Mouse (Mus musculus): Measurements from ENCODE around the gene Slc9a5. TPM values are rescaled to one million over a fixed set of nuclear protein-coding genes. Genes with fewer than 3 reads are reported as not detected.

Gene Slc9a5
- total RNA-seq (2023) = 1 to 10 TPM in 1 of 2 experiments, under 1 TPM in 1; 0.83 to 1.5 TPM

DNA sequence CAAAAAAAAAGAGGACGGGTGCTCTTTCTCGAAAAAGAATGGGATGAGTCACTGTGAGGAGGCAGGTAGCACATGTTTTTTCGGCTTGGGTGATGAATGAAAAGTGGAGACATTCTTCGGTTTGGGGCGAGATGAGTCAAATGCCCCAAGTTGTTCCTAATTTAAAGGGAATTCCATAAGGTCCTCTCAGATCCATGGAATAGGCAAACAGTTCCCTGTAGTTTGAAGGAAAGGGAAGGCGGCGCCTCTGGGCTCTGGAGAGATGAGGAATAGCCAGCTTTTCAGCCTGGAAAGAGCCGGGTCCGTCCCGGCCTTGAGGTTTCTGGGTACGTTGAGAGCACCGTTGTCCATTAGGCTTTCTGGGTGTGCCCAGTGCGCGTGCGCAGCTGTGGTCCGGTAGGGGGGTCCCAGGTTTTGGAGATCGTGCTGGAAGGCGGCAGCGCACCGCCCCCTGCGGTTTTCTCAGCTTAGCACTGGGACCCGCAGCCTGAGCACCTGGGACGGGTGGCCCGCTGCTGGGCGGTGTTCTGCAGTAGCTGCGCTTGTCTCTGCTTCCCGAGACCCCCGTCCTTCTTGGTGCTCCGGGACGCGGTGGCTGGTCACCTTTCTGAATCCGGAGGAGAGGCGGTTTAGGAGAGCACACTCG lies at the start of gene Slc9a5:
Gene Slc9a5 (plus strand): TSS at position 394 of the 646 bp plus-strand sequence.

DNA sequence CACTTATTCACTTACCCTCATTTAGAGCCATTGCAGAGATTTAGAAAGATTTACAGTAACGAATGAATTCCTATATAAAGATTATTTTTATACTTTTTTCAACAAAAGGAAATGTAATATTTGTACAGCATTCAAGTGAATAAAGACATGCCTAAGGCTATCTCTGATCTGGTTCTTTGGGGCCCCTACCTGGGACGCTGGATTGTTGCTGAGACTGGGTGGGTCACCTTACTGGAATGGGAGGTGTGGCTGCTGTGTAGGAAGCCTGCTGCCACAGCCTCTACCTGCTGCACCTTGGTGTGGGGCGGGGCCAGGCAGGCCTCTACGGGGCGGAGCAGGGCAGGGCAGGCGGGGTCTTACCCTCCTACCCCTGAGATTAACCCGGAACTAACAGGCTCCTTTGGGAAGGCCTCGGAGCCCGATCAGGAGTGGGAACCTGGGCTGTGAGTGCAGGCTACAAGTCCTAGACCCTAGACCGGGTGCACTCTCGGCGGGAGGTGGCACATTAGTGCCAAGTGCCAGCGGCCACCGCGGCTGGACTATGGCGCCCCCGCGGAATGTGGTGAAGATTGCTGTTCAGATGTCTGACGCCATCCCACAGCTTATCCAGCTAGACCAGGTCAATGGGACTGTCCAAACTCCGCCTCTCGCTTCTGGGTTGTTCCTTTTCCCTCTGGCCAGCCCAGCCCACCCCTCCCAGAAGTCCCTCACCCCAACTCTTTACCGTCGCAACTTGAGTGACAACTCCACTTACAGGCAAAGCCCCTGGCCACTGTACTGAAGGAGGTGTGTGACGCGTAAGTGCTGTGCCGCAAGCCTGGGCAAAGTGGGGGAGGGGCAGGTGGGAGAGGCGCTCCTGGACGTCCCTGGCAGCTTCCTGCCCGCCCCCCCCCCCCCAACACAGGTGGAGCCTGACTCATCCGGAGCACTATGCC lies 43.2 kb upstream of the Slc9a5 start, which contains the start of gene Elmo3:
Gene Elmo3 (plus strand): TSS at position 391 of the 935 bp plus-strand sequence.

DNA sequence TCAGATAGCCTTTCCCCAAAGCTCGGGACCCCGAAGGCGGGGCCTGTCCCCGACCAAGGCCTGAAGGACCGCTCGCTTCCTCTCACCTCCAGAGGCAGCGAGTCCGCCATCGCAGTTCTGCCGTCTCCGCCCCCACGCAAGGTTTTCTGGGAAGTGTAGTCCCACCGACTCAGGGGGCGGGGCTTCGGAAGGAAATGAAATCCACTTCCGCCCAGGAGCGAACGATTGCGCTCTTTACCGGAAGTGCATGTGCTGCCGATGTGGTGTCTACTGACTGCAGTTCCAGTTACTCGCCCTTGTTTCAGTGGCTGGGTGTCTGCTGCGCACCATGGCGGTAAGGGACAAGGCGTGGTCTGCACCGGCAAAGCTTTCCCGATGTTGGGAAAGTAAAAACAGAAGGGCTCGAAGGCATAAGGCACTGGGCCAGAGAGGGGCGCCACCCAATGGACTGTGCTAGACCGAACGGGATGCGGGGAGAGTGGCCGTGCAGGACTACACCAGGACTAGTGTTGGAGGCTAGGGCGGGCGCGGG lies 22.4 kb upstream of the Slc9a5 start, which contains the start of the genes Lrrc29 and Tmem208:
Gene Lrrc29 (minus strand): TSS at position 138 of the 532 bp plus-strand sequence.
Gene Tmem208 (plus strand): TSS at position 214 of the 532 bp plus-strand sequence.

DNA sequence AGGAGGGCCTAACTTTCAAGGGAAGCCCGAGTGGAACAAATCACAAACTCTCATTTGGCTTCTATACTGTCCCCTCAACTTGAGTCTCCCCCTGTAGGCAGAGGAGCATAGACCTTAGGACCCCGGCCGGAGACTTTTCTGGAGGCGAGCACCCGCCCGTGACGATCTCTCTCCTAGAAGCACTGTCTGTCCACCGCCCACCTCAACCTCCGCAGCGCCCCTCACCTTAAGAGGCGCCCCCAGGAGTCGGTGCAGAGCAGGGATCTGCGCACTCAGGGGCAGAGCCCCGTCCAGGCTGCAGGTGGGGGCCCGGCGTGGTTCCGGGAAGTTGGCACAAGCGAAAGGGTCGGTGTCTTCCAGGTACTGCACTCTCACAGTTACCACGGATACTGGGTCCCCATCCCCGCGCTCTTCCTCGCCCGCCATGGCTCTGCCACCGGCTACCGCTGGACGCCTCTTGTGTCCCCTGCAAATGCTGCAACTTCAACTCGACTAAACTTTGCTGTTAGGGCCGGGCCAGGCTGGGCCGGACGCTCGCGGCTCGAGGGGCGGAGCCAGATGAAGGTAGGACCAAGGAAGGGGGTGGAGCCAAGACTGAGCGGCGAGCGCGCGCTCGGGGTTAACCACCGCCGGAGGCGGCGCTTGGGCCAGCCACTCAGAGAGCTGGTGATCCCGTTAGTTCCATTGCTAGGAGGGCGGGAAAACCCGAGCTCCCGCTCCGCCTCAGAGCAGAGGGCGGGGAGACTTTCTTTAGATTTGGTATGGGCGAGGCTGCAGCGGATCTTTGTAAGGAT lies 1.0 kb upstream of the Slc9a5 start, which contains the start of gene Fhod1:
Gene Fhod1 (minus strand): TSS at position 526 of the 794 bp plus-strand sequence.

DNA sequence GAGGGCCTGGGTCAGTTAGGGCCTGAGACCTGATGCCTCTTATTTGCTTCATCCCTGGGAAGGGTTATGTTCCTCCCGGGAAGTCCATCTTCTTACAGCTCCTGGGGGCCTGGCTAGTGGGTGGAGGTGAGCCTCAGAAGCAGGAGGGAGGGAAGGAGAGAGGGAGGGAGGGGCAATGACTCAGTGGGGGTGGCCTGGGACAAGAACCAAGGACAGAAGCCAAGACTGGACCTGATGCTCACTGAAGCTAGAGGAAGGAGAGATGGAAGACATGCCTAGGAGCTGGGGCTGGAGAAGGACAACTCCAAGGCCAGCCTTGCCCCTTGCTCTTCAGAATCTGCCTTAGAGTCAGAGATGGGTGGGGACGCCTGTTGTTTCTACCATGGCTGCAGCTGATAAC lies 24.4 kb downstream of the Slc9a5 start, which contains the start of gene Plekhg4:
Gene Plekhg4 (plus strand): TSS at position 243 of the 400 bp plus-strand sequence.

DNA sequence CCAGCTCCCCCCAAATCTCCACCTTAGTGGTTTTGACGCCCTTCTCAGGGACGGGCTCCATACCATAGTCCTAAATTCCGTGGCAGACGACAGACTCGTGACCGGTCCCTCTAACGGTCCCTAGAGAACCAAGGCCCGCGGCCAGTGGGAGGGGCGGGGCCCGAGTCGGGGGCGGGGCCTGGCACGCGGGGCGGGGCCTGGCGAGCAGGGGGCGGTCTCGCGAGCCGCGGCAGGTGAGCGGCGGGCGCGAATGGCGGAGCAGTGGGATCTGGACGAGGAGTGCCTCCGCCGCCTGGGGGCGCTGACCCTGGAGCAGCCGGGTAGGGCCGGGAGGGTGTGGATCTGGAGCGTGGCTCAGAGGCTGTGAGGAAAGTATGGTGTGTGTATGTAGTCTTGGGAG lies 64.7 kb downstream of the Slc9a5 start, which contains the start of the genes Kctd19 and Lrrc36:
Gene Kctd19 (minus strand): TSS at position 112 of the 400 bp plus-strand sequence.
Gene Lrrc36 (plus strand): TSS at position 181 of the 400 bp plus-strand sequence.

Other genes with a start within 250 kb of the Slc9a5 start
- gene Ces4a, start 217.0 kb upstream of the Slc9a5 start, total RNA-seq (2023) = not detected
- 100 to 1,000 TPM; 114 to 128 TPM for gene Cbfb, start 178.2 kb upstream of the Slc9a5 start, total RNA-seq (2023)
- 10 to 100 TPM; 27.2 to 32.9 TPM for gene D230025D16Rik, start 123.7 kb upstream of the Slc9a5 start, total RNA-seq (2023)
- 1 to 10 TPM; 4.1 to 5.9 TPM for gene B3gnt9, start 93.7 kb upstream of the Slc9a5 start, total RNA-seq (2023)
- 10 to 100 TPM; 28.2 to 28.5 TPM for gene Tradd, start 84.2 kb upstream of the Slc9a5 start, total RNA-seq (2023)
- 10 to 100 TPM; 13.2 to 14.0 TPM for gene Fbxl8, start 84.2 kb upstream of the Slc9a5 start, total RNA-seq (2023)
- 1 to 10 TPM; 1.5 TPM for gene Hsf4, start 79.0 kb upstream of the Slc9a5 start, total RNA-seq (2023)
- not detected for gene Nol3, start 72.7 kb upstream of the Slc9a5 start, total RNA-seq (2023)
- gene 4931428F04Rik, start 59.0 kb upstream of the Slc9a5 start, total RNA-seq (2023) = 1 to 10 TPM; 2.8 to 3.9 TPM
- 1 to 10 TPM; 1.4 TPM for gene Exoc3l, start 52.7 kb upstream of the Slc9a5 start, total RNA-seq (2023)
- 100 to 1,000 TPM; 100 to 107 TPM for gene E2f4, start 51.2 kb upstream of the Slc9a5 start, total RNA-seq (2023)
- 1 to 10 TPM; 4.7 to 4.9 TPM for gene Elmo3, start 43.2 kb upstream of the Slc9a5 start, total RNA-seq (2023)
- gene Lrrc29, start 22.6 kb upstream of the Slc9a5 start, total RNA-seq (2023) = 1 to 10 TPM; 7.4 to 8.4 TPM
- gene Tmem208, start 22.5 kb upstream of the Slc9a5 start, total RNA-seq (2023) = 10 to 100 TPM; 35.5 to 42.4 TPM
- 10 to 100 TPM; 29.9 to 31.5 TPM for gene Fhod1, start 890 bp upstream of the Slc9a5 start, total RNA-seq (2023)
- gene Plekhg4, start 24.4 kb downstream of the Slc9a5 start, total RNA-seq (2023) = under 1 TPM in 1 of 2 experiments, not detected in 1; 0.15 TPM
- not detected for gene Kctd19, start 64.7 kb downstream of the Slc9a5 start, total RNA-seq (2023)
- gene Lrrc36, start 64.7 kb downstream of the Slc9a5 start, total RNA-seq (2023) = not detected
- gene Tppp3, start 122.7 kb downstream of the Slc9a5 start, total RNA-seq (2023) = 1 to 10 TPM in 1 of 2 experiments, not detected in 1; 2.2 TPM
- gene Zdhhc1, start 148.1 kb downstream of the Slc9a5 start, total RNA-seq (2023) = 1 to 10 TPM; 5.0 TPM
- gene Hsd11b2, start 169.9 kb downstream of the Slc9a5 start, total RNA-seq (2023) = not detected
- 10 to 100 TPM; 49.0 to 54.8 TPM for gene Atp6v0d1, start 217.2 kb downstream of the Slc9a5 start, total RNA-seq (2023)